Mouse (Mus musculus) neural tube, embryonic 13.5 days (tissue): ENCODE measurements around the gene Fbxl2. TPM values are rescaled to one million over a fixed set of nuclear protein-coding genes. Genes with fewer than 3 reads are reported as not detected.
"Not testable (repeated sequence)": the region's sequence is repeated elsewhere in the genome, so short reads cannot be mapped to it uniquely, and the experiment has no call there.

Experiments used
- ATAC-seq: fragments of 200-750 bp; cut with Nextera tagmentation; 2 replicates; pipeline ENCODE4 v1.8.0; 2017; ENCODE audit warnings: low read depth, mild to moderate bottlenecking, moderate TSS enrichment, moderate library complexity
- H3K27ac ChIP-seq: fragments of 300-500 bp; sonication (generic); replicated peaks from 2 replicates; pipeline ENCODE4 v1.5.1; 2015; ENCODE audit warnings: moderate library complexity, mild to moderate bottlenecking, inconsistent platforms
- H3K27me3 ChIP-seq: fragments of 300-500 bp; sonication (generic); 2 replicates; pipeline ENCODE4 v1.6.1; 2015; ENCODE audit warnings: mild to moderate bottlenecking, inconsistent platforms
- H3K36me3 ChIP-seq: fragments of 300-500 bp; sonication (generic); 2 replicates; pipeline ENCODE4 v1.6.1; 2015; ENCODE audit warnings: mild to moderate bottlenecking, inconsistent platforms
- H3K4me1 ChIP-seq: fragments of 300-500 bp; sonication (generic); replicated peaks from 2 replicates; pipeline ENCODE4 v1.6.1; 2015; ENCODE audit warnings: inconsistent platforms
- H3K4me2 ChIP-seq: fragments of 300-500 bp; sonication (generic); 2 replicates; pipeline ENCODE4 v1.6.1; 2015; ENCODE audit warnings: inconsistent platforms, mild to moderate bottlenecking, moderate library complexity
- H3K4me3 ChIP-seq: fragments of 300-500 bp; sonication (generic); 2 replicates; pipeline ENCODE4 v1.5.1; 2015; ENCODE audit warnings: mild to moderate bottlenecking, inconsistent platforms
- H3K9ac ChIP-seq: fragments of 300-500 bp; sonication (generic); 2 replicates; pipeline ENCODE4 v1.6.1; 2015; ENCODE audit warnings: moderate library complexity, mild to moderate bottlenecking, inconsistent platforms
- H3K9me3 ChIP-seq: fragments of 300-500 bp; sonication (generic); 2 replicates; pipeline ENCODE4 v1.6.1; 2016; ENCODE audit warnings: inconsistent platforms
- WGBS: fragments of 180-500 bp; shearing (Covaris S2); methylation state at CpG from one replicate; pipeline ENCODE4 v1.1.7; 2015; 5-methylcytosine and 5-hydroxymethylcytosine counted together
- polyA plus RNA-seq: library from polyadenylated mRNA; unstranded; fragments of >200 nt; fragmentation: Nextera tagmentation; extraction: Ambion mirVana; gene quantifications from 2 replicates; pipeline ENCODE4 v1.2.1, GENCODE M21; 2015

Gene Fbxl2
- polyA plus RNA-seq, result 22.6 and 24.2 TPM in 2 replicates

GRCm38 (mm10) chr9:114046028-114046427 lies at the start of gene Fbxl2:
Fbxl2 (minus strand) TSS chr9:114046191.
- Histone ChIP-seq H3K4me3 (no peak within 1 kb of the TSS), H3K9me3 (no peaks in the 10 kb centered on the region), H3K27me3 (no peaks in the 10 kb centered on the region), H3K9ac (no peak within 1 kb of the TSS), H3K4me2 (no peak within 1 kb of the TSS), H3K27ac (no peak within 1 kb of the TSS), H3K4me1 (no peaks in the 10 kb centered on the region), H3K36me3 (no peaks in the 10 kb centered on the region)
- 84% methylated on average over 10 of the region's 10 CpGs for WGBS
- no peak for ATAC-seq

GRCm38 (mm10) chr9:114094854-114095253 lies 48.9 kb upstream of the Fbxl2 start:
- no peaks in the 10 kb centered on the region for H3K36me3 ChIP-seq
- no peak overlapping the region for H3K4me3 ChIP-seq
- H3K27me3 ChIP-seq, result no peaks in the 10 kb centered on the region
- no peak for ATAC-seq
- H3K27ac ChIP-seq, result no peak overlapping the region
- WGBS, result 94% methylated on average over 2 of the region's 2 CpGs
- H3K4me2 ChIP-seq, result no peak overlapping the region
- H3K9me3 ChIP-seq, result no peaks in the 10 kb centered on the region
- no peaks in the 10 kb centered on the region for H3K4me1 ChIP-seq
- H3K9ac ChIP-seq, result no peak overlapping the region

- WGBS, result 11% methylated on average over 9 of the region's 9 CpGs
- not testable (repeated sequence) for H3K36me3 ChIP-seq
- 0 out of 2 replicates have a peak, but pooled peaks have one; percentile 50 for ATAC-seq
Observed at GRCm38 (mm10) chr9:114092188-114092587, 46.2 kb upstream of the Fbxl2 start.

GRCm38 (mm10) chr9:114088885-114089284 lies 42.9 kb upstream of the Fbxl2 start:
- ATAC-seq, H3K9me3 ChIP-seq, H3K4me2 ChIP-seq, H3K27ac ChIP-seq, H3K9ac ChIP-seq, H3K4me3 ChIP-seq, H3K36me3 ChIP-seq, H3K4me1 ChIP-seq, H3K27me3 ChIP-seq: not testable (repeated sequence)
- 91% methylated on average over 6 of the region's 6 CpGs for WGBS

More at GRCm38 (mm10) chr9:114092188-114092587, 46.2 kb upstream of the Fbxl2 start:
- H3K4me3 ChIP-seq, H3K27ac ChIP-seq, H3K27me3 ChIP-seq, H3K4me1 ChIP-seq, H3K9me3 ChIP-seq, H3K9ac ChIP-seq, H3K4me2 ChIP-seq: not testable (repeated sequence)

- H3K9me3 ChIP-seq, result no peaks in the 10 kb centered on the region
- H3K4me2 ChIP-seq, result no peak overlapping the region
- no peaks in the 10 kb centered on the region for H3K36me3 ChIP-seq
- no peak overlapping the region for H3K9ac ChIP-seq
- H3K27ac ChIP-seq, result no peak overlapping the region
- no peak for ATAC-seq
- H3K4me1 ChIP-seq, result no peaks in the 10 kb centered on the region
- 70% methylated on average over 11 of the region's 11 CpGs for WGBS
- H3K27me3 ChIP-seq, result no peaks in the 10 kb centered on the region
- no peak overlapping the region for H3K4me3 ChIP-seq
Observed at GRCm38 (mm10) chr9:114087106-114087815, 41.3 kb upstream of the Fbxl2 start.

- H3K36me3 ChIP-seq, result no peaks in the 10 kb centered on the region
- no peak overlapping the region for H3K9ac ChIP-seq
- WGBS, result 90% methylated on average over 3 of the region's 3 CpGs
Observed at GRCm38 (mm10) chr9:114086422-114086821, 40.4 kb upstream of the Fbxl2 start.

GRCm38 (mm10) chr9:114073681-114074080 lies 27.7 kb upstream of the Fbxl2 start:
- H3K4me2 ChIP-seq, result no peak overlapping the region
- no peak overlapping the region for H3K27ac ChIP-seq
- WGBS, result 88% methylated on average over 19 of the region's 19 CpGs
- no peaks in the 10 kb centered on the region for H3K4me1 ChIP-seq
- no peak for ATAC-seq
- no peaks in the 10 kb centered on the region for H3K9me3 ChIP-seq
- no peaks in the 10 kb centered on the region for H3K36me3 ChIP-seq
- H3K27me3 ChIP-seq, result no peaks in the 10 kb centered on the region
- H3K9ac ChIP-seq, result no peak overlapping the region
- no peak overlapping the region for H3K4me3 ChIP-seq

More at GRCm38 (mm10) chr9:114086422-114086821, 40.4 kb upstream of the Fbxl2 start:
- no peak overlapping the region for H3K27ac ChIP-seq
- no peaks in the 10 kb centered on the region for H3K9me3 ChIP-seq
- H3K4me2 ChIP-seq, result no peak overlapping the region
- H3K4me3 ChIP-seq, result no peak overlapping the region
- no peaks in the 10 kb centered on the region for H3K4me1 ChIP-seq
- H3K27me3 ChIP-seq, result no peaks in the 10 kb centered on the region
- ATAC-seq, result no peak

GRCm38 (mm10) chr9:114069372-114069771 lies 23.4 kb upstream of the Fbxl2 start:
- WGBS, result 72% methylated on average over 6 of the region's 6 CpGs
- Histone ChIP-seq H3K27ac (no peak overlapping the region), H3K9ac (no peak overlapping the region), H3K9me3 (no peaks in the 10 kb centered on the region), H3K4me1 (no peaks in the 10 kb centered on the region), H3K4me3 (no peak overlapping the region), H3K36me3 (no peaks in the 10 kb centered on the region), H3K27me3 (no peaks in the 10 kb centered on the region), H3K4me2 (no peak overlapping the region)
- ATAC-seq, result no peak

- no peak for ATAC-seq
- Histone ChIP-seq H3K36me3 (no peaks in the 10 kb centered on the region), H3K9me3 (no peaks in the 10 kb centered on the region), H3K4me2 (no peak overlapping the region), H3K4me1 (no peaks in the 10 kb centered on the region), H3K27ac (no peak overlapping the region), H3K27me3 (no peaks in the 10 kb centered on the region), H3K4me3 (no peak overlapping the region), H3K9ac (no peak overlapping the region)
- 60% methylated on average over 12 of the region's 12 CpGs for WGBS
Observed at GRCm38 (mm10) chr9:114068494-114069053, 22.6 kb upstream of the Fbxl2 start.

GRCm38 (mm10) chr9:114057090-114057796 lies 11.3 kb upstream of the Fbxl2 start, which contains the start of gene Susd5:
Susd5 (plus strand) TSS chr9:114057140.
- Histone ChIP-seq H3K27ac (no peak within 1 kb of the TSS), H3K4me2 (peak within 1 kb of the TSS; percentile 71), H3K27me3 (peaks cover 50% of the 10 kb centered on the region), H3K4me1 (peaks cover 12% of the 10 kb centered on the region), H3K9me3 (no peaks in the 10 kb centered on the region), H3K9ac (peak within 1 kb of the TSS; percentile 66), H3K36me3 (no peaks in the 10 kb centered on the region), H3K4me3 (peak within 1 kb of the TSS; percentile 45)
- under 1% methylated on average over 60 of the region's 60 CpGs for WGBS
- ATAC-seq, result peak; percentile 56; the same call in 1 of the 2 replicates

- no peaks in the 10 kb centered on the region for H3K36me3 ChIP-seq
- H3K4me2 ChIP-seq, result no peak overlapping the region
- no peak overlapping the region for H3K9ac ChIP-seq
- H3K27ac ChIP-seq, result no peak overlapping the region
- peaks cover 30% of the 10 kb centered on the region for H3K27me3 ChIP-seq
- H3K9me3 ChIP-seq, result no peaks in the 10 kb centered on the region
- peaks cover 11% of the 10 kb centered on the region for H3K4me1 ChIP-seq
- 88% methylated on average over 6 of the region's 6 CpGs for WGBS
- no peak for ATAC-seq
- H3K4me3 ChIP-seq, result no peak overlapping the region
Observed at GRCm38 (mm10) chr9:114052866-114053265, 6.9 kb upstream of the Fbxl2 start.

GRCm38 (mm10) chr9:114052031-114052430 lies 6.0 kb upstream of the Fbxl2 start:
- H3K9me3 ChIP-seq, result no peaks in the 10 kb centered on the region
- ATAC-seq, result no peak
- peaks cover 3% of the 10 kb centered on the region for H3K4me1 ChIP-seq
- no peaks in the 10 kb centered on the region for H3K36me3 ChIP-seq
- H3K4me2 ChIP-seq, result no peak overlapping the region
- H3K4me3 ChIP-seq, result no peak overlapping the region
- H3K27me3 ChIP-seq, result peaks cover 22% of the 10 kb centered on the region
- WGBS, result 73% methylated on average over 4 of the region's 4 CpGs
- H3K27ac ChIP-seq, result no peak overlapping the region
- no peak overlapping the region for H3K9ac ChIP-seq
